Mouse (Mus musculus): ENCODE measurements around the gene Cox8b.
"Not testable (repeated sequence)": the region's sequence is repeated elsewhere in the genome, so short reads cannot be mapped to it uniquely, and the experiment has no call there.

Gene Cox8b

DNA sequence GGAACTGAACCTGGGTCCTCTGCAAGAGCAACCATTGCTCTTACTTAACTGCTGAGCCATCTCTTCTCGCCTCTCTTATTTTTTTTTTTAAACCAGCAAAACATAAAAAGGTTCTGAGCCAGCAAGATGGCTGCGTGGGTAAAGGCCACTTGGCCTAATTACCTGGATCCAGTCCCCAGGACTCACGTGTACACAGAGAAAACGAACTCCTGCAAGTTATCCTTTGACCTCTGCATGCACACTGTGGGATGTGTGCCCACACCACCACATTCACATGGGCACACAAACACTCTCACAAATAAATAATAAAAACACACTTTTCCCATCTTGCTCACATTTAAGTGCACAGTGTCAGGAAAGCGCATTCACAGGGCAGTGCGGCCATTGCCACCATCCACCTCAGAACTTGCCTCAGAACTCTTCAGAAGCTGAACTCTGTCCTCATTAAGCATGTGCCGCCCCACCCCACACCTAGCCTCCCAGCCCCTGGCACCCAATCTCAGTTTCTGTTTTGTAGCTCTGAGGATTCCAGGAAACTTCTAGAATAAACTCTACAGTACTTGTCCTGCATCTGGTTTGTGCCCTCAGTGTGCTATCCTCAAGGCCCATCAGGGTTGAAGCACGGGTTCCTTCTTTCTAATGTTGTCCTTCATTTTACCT, 13.9 kb upstream of the Cox8b start:
- no peak for DNase-seq (ENCODE audit: inconsistent age in 2 of 2, low spot score in 1 of 2)

DNA sequence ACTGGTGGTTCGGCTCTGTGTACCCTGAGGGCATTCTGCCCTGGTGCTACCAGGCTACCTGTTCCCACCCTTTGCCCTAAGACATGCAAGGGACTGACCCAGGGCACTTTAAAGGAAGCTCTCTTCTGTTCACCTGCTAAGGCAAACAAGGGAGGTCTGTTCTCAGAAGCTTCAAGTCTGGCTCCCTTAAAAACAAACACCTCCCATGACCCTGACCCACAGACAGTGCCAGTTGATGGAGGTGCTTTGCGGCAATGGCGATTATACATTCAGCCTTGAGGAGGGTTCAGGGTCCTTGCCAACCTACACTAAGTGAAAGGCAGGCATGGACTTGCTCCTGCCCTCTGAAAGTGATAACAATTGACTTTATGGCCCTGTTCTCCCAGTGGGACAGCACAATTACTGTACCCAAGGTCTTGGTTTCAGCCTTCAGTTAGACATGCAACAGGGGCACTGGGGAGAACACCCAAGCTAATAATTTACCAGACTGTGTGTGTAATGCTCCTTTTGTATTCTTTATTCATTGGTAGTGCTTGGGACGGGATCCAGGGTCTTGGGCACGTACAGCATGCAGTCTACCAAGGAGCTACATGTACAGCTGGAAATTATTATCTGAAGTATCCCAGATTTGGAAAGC, 12.7 kb upstream of the Cox8b start:
- DNase-seq (ENCODE audit: inconsistent age in 2 of 2, low spot score in 1 of 2) = no peak

DNA sequence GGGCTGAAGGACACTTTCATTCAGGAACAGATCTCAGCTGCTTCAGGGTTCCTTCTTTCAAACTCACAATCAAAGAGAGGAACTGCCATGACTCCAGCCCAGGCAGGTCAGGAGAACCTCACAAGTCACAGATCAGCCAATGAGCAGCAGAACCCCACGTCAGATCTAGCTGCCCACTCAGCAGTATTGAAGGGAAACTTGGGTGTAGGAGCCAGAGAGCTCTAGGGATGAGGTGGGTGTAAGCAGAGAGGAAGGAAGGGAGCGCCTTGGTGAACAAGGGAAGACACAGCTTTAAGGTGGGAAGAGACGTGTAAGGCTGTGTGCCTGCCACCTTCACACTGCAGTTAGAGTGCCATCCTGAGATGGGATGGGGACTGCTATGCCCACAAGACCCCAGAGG, 12.0 kb upstream of the Cox8b start:
- DNase-seq (ENCODE audit: inconsistent age in 2 of 2, low spot score in 1 of 2) = no peak

DNA sequence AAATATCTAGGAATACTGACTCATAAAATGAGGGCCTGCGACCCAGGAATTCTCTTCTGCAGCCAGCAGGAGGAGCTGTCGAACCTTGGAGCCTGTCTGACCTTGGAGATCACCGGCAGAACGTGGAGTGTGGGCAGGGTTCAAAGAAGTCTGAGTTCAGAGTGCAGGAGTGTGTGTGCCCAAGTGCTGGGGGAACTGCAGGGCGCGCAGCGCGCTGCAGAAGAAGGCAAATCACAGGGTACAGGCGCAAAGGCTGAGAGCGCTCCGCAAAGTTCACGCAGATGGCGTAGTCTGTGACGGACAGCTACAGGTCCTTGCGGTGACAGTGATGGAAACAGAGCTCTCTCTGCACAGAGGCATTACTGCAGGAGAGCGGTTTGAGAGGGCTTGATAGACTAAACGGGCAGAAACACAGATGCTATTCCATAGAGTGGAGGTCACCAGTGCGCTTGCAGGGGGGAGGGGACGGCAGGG, 8.4 kb upstream of the Cox8b start:
- peak; percentile 90 to 96 for DNase-seq (ENCODE audit: inconsistent age in 2 of 2, low spot score in 1 of 2)

DNA sequence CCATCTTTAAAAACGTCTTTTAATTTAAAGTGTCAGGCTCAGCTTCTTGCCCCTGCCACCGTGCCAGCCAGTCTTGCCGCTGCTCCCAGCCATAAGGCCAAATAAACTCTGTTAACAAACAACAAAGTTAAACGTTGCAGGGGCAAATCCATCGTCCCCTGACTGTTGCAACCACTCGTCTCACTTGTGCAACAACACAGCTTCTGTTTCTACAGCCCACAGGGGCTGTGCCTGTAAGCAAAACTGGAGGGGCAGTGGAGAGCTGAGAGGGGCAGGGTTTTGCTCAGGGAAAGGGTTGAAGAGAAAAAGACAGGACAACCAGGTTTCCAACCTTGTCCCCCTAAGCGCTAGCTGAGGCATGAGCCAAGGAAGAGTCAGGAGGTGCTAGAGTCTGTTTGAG, 7.9 kb upstream of the Cox8b start:
- DNase-seq (ENCODE audit: inconsistent age in 2 of 2, low spot score in 1 of 2) = peak in 1 of 2 experiments; percentile 69

DNA sequence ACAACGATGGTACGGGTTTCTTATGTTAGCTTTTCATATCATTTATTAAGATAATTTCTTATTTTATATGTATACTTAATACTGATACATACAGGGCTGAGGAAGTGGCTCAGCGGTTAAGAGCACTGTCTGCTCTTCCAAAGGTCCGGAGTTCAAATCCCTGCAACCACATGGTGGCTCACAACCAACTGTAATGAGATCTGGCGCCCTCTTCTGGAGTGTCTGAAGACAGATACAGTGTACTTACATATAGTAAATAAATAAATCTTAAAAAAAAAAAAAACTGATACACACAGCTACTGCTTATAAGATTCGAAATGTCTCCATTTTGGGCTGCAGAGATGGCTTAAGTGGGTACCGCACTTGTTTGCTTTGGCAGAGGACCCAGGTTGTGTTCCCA, 7.5 kb upstream of the Cox8b start:
- peak; percentile 34 to 68 for DNase-seq (ENCODE audit: inconsistent age in 2 of 2, low spot score in 1 of 2)

DNA sequence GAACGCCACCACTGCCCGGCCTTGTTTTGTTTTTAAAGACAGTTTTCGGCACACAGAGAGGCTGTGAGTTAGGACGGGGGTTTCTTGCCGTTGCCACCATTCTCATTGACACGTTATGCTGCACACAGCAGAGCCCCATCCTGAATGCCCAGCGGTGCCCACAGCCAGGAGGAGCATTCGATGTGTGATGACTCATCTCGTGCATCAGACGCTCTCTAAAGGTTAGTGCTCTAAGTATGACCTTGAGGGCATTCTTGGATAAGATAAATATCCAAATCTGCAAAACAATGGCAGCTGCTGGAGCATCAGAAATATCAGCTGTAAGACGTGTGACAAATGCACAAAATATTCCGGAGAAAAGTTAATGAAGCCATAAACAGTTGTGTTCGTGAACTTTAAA, 6.9 kb upstream of the Cox8b start:
- DNase-seq (ENCODE audit: inconsistent age in 2 of 2, low spot score in 1 of 2) = peak; percentile 82 to 88

DNA sequence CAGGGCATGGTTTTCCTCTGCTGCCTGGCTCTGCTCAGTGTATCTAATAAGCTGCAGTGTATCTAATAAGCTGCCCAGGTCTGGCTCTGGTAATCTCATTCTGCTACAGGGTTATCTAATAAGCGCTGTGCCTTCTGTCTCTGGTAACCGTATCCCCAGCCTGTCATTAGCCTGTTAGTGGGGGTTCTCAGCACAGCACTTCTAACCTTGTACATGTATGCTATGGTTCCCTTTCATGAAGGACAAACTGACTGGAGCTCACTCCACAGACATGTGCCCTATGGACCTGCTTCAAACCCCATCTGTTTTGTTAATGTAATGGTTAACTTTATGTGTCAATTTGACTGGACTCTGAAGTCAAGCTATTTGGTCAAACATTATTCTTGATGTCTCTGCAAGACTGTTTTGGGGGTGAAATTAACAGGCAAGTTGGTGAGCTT, 5.4 kb upstream of the Cox8b start:
- peak in 1 of 2 experiments; percentile 63 for DNase-seq (ENCODE audit: inconsistent age in 2 of 2, low spot score in 1 of 2)

DNA sequence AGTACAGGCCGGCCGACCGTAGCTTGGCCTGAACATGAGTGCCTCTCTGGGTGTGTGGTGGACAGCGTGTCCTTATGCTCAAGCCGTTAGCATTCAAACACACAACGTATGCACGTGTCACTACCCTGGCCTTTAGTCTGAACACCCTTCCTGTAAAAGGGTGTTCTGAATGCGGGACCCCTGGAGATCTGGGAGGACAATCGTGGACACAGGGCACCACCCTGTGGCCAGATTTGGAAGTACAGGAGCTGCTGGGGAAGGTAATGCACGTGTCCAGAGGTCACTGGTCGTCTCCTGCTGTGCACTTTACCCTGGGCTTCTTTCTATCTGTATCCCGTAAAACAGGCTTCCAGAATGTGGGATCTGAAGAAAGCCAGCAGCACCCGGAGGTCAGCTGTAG, 3.0 kb upstream of the Cox8b start:
- DNase-seq (ENCODE audit: inconsistent age in 2 of 2, low spot score in 1 of 2) = peak; percentile 76 to 93

DNA sequence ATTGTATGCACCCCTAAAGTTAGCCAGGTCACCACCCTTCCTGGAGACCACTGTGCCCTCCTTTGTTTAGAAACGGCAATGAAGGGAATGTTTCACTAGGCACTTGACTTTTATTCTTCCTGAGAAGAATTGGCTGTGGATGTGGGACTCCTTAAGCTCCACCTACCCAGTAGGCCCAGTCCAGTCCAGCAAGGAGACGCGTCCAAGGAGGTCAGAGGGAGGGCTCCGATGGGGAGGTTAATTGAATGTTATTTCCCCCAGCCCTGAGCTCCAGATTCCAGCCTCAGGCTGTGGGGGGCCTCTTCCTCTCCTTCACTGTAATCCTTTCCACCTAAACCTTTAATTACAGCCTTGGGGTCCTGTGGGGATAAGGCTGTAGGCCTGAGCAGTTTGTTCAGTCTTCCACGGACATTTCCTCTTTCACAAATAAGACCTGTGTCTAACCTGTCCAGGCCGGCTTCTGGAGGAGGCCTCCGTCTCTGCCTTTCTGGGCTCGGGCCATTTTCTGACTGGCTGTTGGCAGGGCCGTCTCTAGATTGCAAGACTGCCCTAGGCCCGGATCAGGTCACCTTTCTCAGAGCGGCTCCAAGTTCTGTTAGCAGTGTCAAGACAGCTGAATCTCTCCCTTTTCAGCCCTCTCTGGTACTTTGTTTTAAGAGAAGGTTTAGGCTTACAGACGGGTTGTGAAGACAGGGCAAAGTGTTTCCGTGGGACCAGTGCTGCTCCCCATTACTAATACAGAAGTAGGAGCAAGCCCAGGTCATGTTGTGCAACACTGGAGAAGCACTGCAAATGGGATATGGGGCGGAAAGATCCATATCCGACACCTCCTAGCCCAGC, 2.0 kb upstream of the Cox8b start:
- peak in 1 of 2 experiments; percentile 63 for DNase-seq (ENCODE audit: inconsistent age in 2 of 2, low spot score in 1 of 2)

DNA sequence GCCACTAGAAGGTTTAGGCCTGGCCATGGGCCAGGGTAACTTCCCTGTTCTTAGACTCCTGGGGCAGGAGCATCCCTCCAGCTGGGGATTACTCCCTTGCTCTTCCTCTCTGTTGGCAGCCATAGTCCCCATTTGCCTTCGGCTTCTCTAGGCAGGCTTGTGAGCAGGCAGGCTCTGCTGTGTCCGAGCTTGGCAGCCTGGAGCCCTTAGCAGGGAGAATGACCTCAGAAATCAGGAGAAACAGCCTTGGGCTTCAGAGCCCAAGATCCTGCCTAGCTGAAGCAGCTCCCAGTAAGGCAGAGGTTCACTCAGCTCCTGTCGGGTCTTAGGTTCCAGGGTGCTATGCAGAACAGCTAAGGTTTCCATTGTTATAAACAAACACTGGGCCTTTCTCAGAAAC, 1.1 kb downstream of the Cox8b start:
- DNase-seq (ENCODE audit: inconsistent age in 2 of 2, low spot score in 1 of 2) = peak in 1 of 2 experiments; percentile 72

DNA sequence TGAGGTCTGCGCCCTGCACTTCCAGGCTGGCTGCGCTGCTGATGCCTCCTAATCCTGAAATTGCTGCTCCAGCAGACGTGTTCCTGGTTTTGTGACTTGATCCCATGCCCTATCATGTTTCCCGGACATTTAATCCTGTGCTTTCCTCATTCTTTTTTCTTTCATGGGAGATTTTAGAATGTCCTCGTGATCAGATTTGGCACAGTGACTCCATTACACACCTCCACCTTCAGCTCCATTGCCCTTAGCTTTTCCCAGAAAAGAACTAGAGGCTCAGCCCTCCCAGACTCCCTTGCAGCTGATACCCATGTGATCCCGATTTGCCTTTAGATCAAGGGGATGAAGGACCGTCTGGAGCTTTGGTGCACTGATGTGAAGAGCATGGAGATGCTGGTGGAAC, 2.4 kb downstream of the Cox8b start:
- no peak for DNase-seq (ENCODE audit: inconsistent age in 2 of 2, low spot score in 1 of 2)

DNA sequence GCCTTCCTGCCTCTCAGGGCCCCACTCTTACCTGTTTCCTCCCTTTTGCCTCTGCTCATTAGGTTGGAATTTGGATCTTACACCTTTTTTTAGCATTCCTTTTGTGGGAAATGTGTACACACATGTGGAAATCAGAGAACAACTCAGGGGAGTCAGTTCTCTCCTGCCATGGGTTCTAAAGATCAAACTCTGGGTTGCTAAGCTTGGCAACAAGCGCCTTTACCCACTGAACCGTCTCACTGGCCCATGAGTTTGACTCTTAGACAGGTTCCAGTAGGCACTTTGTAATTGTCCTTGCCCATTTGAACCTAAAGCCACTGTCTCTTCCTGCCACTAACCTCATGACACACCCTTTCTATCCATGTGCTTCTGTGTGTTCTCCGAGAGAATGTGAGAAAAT, 5.6 kb downstream of the Cox8b start:
- no peak for DNase-seq (ENCODE audit: inconsistent age in 2 of 2, low spot score in 1 of 2)

DNA sequence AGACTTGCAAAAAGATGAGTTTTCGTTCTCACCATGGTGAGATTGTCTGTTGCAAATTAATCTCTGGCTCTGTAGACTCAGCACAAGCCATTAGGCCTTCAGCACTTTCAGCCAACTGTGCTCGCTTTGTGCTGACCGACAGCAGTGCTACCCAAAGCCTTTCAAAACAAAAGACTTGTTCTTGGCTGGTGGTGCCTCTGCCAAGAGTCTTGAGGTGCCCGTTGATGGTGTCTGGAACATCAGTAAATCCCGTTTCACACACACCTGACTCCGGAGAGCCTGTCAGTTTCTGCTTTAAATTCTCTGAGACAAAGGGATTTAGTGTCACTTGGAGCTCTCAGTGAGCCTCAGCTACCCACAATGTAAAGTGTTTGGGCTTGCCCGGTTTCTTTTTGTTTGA, 6.2 kb downstream of the Cox8b start:
- no peak for DNase-seq (ENCODE audit: inconsistent age in 2 of 2, low spot score in 1 of 2)

DNA sequence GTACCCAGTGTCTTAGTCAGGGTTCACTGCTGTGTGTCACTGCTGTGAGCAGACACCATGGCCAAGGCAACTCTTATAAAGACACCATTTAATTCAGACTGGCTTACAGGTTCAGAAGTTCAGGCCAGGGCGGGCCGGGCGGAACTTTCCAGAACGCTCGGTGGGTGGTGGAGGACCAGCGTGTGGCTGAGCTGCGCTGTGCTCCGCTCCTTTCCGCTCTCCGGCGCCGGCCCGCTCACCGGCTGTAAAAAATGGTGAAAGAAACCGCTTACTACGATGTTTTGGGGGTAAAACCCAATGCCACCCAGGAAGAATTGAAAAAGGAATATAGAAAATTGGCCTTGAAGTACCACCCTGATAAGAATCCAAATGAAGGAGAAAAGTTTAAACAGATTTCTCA, 9.6 kb downstream of the Cox8b start:
- not testable (repeated sequence) for DNase-seq (ENCODE audit: inconsistent age in 2 of 2, low spot score in 1 of 2)

DNA sequence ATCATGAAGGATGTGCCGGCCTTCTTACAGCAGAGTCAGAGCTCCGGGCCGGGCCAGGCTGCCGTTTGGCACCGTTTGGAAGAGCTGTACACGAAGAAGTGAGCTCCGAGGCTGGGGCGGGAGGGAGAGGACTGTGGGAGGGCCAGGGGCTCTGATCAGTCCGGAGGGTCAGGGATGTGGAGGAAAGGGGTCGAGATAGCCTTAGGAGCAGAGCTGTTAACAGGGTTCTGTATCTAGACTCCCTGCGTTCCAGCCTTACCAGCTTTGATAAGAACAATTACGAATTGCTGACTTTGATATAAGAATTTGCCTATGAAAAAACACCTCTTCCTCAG, 17.8 kb downstream of the Cox8b start:
- DNase-seq (ENCODE audit: inconsistent age in 2 of 2, low spot score in 1 of 2) = no peak

DNA sequence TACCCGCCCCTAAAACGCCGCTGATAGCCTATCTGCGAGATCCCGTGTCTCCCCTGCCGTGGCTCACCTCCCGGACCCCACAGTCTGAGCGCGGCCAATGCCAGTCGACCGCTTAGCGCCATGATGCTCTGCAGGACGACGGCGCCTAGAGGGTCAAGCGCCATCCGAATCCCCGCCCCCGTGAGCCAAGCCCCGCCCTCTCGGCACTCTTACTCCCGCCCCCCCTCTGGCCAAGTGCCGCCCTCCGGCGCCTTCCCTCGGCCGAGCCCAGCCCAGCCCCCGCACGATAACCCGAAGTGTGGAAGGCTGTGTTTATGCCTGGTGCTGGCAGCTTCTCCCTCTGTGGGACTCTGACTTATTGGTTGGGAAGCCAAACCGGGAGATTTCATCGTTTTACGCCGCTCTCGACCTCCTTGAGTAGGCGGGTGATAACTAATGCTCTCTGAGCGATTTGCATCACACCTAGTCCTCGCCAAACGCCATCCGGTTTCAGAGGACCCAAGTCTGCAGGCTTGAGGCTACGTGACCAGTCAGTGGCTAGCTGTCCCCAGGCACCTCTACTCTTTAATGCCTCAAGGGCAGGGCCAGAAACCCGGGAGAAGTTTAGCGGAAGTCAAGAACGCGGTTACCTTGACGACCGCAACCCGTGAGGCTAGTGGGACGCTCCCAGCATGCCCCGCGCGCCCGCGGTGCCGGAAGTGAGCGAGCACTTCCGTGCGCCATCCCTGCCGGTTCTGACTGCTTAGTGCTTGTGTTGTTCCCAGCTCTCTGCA, 18.4 kb downstream of the Cox8b start, which contains the start of the genes Psmd13 and Sirt3:
Psmd13 (plus strand) TSS at position 273 of the 773 bp plus-strand sequence.
Sirt3 (minus strand) TSS at position 614 of the 773 bp plus-strand sequence.
- DNase-seq (ENCODE audit: inconsistent age in 2 of 2, low spot score in 1 of 2) = peak; percentile 94 to 97

DNA sequence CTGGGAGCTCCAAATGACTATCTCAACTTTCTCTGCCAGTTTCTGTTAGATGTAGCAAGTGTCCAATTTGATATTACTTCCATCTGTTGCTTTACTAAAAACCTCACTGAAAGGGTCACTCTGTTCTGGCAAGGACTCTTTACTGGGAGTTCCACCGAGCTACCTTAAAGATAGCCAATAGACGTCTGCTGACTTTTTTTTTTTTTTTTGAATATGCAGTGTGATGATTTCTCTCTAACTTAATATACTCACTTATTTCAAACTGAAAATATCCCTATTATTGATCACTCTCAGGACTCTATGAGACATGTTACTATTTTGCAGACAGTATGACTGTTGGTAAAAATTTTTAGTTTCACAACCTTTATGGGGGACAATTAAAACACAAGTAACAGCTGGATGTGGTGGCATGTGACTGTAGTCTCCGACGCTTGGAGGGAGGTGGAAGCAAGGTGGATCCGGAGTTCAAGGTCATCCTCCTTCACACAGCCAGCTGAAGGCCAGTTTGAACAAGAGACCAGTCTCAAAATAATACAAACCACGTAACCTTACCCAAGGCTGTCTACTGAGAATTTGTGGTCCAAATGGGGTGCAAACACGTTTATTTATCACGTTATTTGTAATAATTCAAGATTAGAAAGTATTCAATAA, 19.3 kb downstream of the Cox8b start:
- DNase-seq (ENCODE audit: inconsistent age in 2 of 2, low spot score in 1 of 2) = peak in 1 of 2 experiments; percentile 58

DNA sequence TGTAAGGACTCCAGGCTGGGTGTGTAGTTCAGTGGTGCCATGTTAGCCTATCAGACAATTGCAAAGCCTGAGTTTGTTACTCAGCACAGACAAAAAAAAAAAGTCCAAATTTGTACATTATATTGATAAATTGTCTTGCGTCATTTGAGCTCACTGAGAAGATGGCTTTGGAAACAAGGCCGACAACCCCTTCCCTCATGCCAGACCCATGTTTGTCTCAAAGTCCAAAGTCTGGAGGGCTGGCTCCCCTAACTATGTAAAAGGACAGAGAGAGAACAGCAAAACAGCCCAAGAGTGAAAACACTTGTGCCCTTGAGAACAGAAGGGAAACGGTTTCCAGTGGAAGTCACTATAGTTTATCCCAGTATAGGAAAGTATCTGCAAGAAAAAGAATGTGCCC, 19.8 kb downstream of the Cox8b start:
- DNase-seq (ENCODE audit: inconsistent age in 2 of 2, low spot score in 1 of 2) = no peak

DNA sequence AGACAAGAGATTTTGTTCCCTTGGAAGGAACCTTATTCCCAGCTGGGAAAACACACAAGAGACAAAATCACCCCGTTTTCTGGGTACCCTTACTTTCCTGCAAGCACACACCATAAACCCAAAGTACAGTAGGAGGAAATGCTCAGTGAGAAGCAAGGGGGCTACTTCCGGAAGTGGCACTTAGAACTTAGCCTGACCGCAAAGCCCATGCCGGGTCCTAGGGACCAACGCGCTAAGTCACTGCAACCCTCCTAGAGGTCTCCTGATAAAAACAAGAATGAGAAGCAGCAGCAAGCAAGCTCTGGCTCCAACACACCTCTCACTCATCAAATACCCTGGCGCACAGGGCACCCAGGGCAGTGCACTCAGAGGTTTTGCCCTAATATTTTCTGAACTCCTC, 20.9 kb downstream of the Cox8b start:
- no peak for DNase-seq (ENCODE audit: inconsistent age in 2 of 2, low spot score in 1 of 2)

DNA sequence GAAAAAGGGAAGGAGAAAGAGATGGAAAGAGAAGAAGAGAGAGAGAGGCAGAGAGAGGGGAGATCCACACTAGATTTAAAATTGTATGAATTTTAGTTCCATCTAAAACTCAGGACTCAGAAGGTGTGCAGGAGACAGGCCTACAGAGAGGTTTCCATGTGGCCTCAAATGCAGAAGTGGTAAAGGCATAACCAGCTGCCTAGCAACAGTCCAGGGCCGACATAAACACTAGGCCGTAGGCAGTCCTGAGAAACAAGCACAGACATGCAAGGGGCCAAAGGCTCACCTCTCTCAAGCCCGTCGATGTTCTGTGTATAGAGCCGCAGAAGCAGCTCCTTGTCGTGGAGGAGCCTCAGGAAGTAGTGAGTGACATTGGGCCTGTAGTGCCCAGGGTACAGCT, 22.9 kb downstream of the Cox8b start:
- DNase-seq (ENCODE audit: inconsistent age in 2 of 2, low spot score in 1 of 2) = no peak

Data from adrenal gland, adult (tissue).